Mouse (Mus musculus) embryonic facial prominence, embryonic 15.5 days (tissue): ENCODE measurements around the gene Gabarap. TPM values are rescaled to one million over a fixed set of nuclear protein-coding genes. Genes with fewer than 3 reads are reported as not detected.

Source experiments
- ATAC-seq: fragments of 200-750 bp; cut with Nextera tagmentation; 2 replicates; pipeline ENCODE4 v1.8.0; 2017; ENCODE audit warnings: low read depth, moderate TSS enrichment; ENCODE audit not compliant: insufficient number of reproducible peaks, low FRiP score, low TSS enrichment
- H3K27ac ChIP-seq: fragments of 300-500 bp; sonication (generic); replicated peaks from 2 replicates; pipeline ENCODE4 v1.5.1; 2015; ENCODE audit warnings: mild to moderate bottlenecking, inconsistent platforms
- H3K27me3 ChIP-seq: fragments of 300-500 bp; sonication (generic); 2 replicates; pipeline ENCODE4 v1.6.1; 2015; ENCODE audit warnings: inconsistent platforms
- H3K36me3 ChIP-seq: fragments of 300-500 bp; sonication (generic); 2 replicates; pipeline ENCODE4 v1.6.1; 2015; ENCODE audit warnings: mild to moderate bottlenecking, inconsistent platforms
- H3K4me1 ChIP-seq: fragments of 300-500 bp; sonication (generic); 2 replicates; pipeline ENCODE4 v1.6.1; 2015; ENCODE audit warnings: inconsistent platforms
- H3K4me2 ChIP-seq: fragments of 300-500 bp; sonication (generic); replicated peaks from 2 replicates; pipeline ENCODE4 v1.6.1; 2015; ENCODE audit warnings: mild to moderate bottlenecking, inconsistent platforms
- H3K4me3 ChIP-seq: fragments of 300-500 bp; sonication (generic); replicated peaks from 2 replicates; pipeline ENCODE4 v1.5.1; 2015; ENCODE audit warnings: mild to moderate bottlenecking, inconsistent platforms
- H3K9ac ChIP-seq: fragments of 300-500 bp; sonication (generic); 2 replicates; pipeline ENCODE4 v1.6.1; 2015; ENCODE audit warnings: inconsistent platforms
- H3K9me3 ChIP-seq: fragments of 300-500 bp; sonication (generic); replicated peaks from 2 replicates; pipeline ENCODE4 v1.6.1; 2016; ENCODE audit warnings: inconsistent platforms
- WGBS: fragments of 180-500 bp; shearing (Covaris S2); methylation state at CpG from one replicate; pipeline ENCODE4 v1.1.7; 2015; 5-methylcytosine and 5-hydroxymethylcytosine counted together
- polyA plus RNA-seq: library from polyadenylated mRNA; unstranded; fragments of >200 nt; fragmentation: Nextera tagmentation; extraction: Ambion mirVana; gene quantifications from 2 replicates; pipeline ENCODE4 v1.2.1, GENCODE M21; 2015

The Gabarap gene
- polyA plus RNA-seq, 1 experiment from 2014 or later: 559 TPM

GRCm38 (mm10) chr11:70001159-70001558 lies 10.2 kb downstream of the Gabarap start:
- peak overlapping the region; percentile 83 for H3K4me3 ChIP-seq
- H3K36me3 ChIP-seq: peaks cover 39% of the 10 kb centered on the region
- peak overlapping the region; percentile 90 for H3K9ac ChIP-seq
- 8% methylated on average over 8 of the region's 8 CpGs for WGBS
- H3K4me2 ChIP-seq: peak overlapping the region; percentile 69
- ATAC-seq: no peak
- H3K4me1 ChIP-seq: peaks cover 53% of the 10 kb centered on the region
- peak overlapping the region; percentile 98 for H3K27ac ChIP-seq
- no peaks in the 10 kb centered on the region for H3K27me3 ChIP-seq
- no peaks in the 10 kb centered on the region for H3K9me3 ChIP-seq

DNA sequence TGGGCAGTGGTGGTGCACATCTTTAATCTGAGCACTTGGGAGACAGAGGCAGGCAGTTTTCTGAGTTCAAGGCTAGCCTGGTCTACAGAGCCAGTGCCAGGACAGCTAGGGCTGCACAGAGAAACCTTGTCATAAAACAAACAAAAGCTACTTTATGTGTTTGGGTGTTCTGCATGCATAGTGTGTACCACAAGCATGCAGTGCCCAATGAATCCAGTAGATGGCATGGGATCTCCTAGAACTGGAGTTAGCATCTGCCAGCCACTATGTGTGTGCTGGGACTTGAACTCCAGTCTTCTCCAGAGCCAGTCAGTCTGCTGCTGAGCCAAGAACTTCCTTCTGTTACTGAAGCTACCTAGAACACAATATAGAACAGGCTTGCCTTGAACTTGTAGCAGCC lies 10.9 kb downstream of the Gabarap start:
- Histone ChIP-seq H3K27me3 (no peaks in the 10 kb centered on the region), H3K4me3 (peak overlapping the region; percentile 83), H3K4me2 (peak overlapping the region; percentile 69), H3K9me3 (no peaks in the 10 kb centered on the region), H3K27ac (no peak overlapping the region), H3K36me3 (peaks cover 46% of the 10 kb centered on the region), H3K9ac (no peak overlapping the region), H3K4me1 (peaks cover 53% of the 10 kb centered on the region)
- ATAC-seq: no peak

DNA sequence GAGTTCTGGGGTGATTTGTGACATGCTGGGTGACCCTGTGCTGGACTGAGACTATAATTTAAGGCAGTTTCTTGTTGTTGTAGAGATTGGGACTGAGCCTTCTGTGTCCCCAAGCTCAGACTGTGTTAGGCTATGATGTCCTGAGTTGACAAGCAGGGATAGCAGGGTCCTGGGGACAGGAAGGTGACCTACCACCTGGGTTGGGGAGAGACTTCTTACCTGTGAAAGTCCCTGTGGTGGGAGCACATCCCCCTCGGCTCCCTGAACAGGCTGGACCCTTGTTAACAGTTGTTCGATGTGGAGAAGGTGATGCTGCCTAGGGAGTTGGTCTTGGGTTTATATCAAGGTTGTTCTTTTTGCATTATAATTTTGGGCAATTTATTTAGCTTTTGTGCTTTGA lies 11.5 kb downstream of the Gabarap start:
- no peaks in the 10 kb centered on the region for H3K27me3 ChIP-seq
- no peak overlapping the region for H3K9ac ChIP-seq
- no peak overlapping the region for H3K27ac ChIP-seq
- H3K4me1 ChIP-seq: peaks cover 50% of the 10 kb centered on the region
- H3K36me3 ChIP-seq: peaks cover 52% of the 10 kb centered on the region
- 81% methylated on average over 2 of the region's 2 CpGs for WGBS
- peak overlapping the region; percentile 69 for H3K4me2 ChIP-seq
- no peak for ATAC-seq
- peak overlapping the region; percentile 83; the same call in 1 of the 2 replicates for H3K4me3 ChIP-seq
- no peaks in the 10 kb centered on the region for H3K9me3 ChIP-seq

GRCm38 (mm10) chr11:70005521-70005920 lies 14.6 kb downstream of the Gabarap start:
- Histone ChIP-seq H3K27me3 (no peaks in the 10 kb centered on the region), H3K36me3 (peaks cover 58% of the 10 kb centered on the region), H3K4me2 (no peak overlapping the region), H3K27ac (no peak overlapping the region), H3K4me1 (peaks cover 27% of the 10 kb centered on the region), H3K9ac (no peak overlapping the region), H3K9me3 (no peaks in the 10 kb centered on the region), H3K4me3 (no peak overlapping the region)
- WGBS: 42% methylated on average over 5 of the region's 5 CpGs
- ATAC-seq: no peak

DNA sequence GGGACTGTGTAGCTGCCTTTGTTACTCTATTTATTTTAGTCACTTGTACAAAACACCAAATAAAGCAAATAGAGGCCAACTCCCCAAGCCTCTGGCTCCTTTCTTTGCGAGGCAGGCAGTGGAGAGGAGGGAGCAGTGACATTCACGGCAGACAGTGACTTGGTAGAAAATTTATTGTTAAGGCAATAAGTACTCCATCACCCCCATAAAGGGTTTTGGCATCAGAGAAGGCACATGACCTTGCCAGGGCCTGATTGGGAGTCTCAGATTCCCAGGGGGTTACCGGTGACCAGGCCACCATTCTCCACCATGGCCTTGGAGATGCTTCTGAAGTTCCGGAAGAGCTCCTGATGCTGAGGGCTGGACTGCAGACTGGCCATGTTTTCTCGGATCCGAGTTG lies 19.1 kb downstream of the Gabarap start:
- Histone ChIP-seq H3K9ac (no peak overlapping the region), H3K4me1 (peaks cover 15% of the 10 kb centered on the region), H3K27me3 (no peaks in the 10 kb centered on the region), H3K4me3 (no peak overlapping the region), H3K9me3 (no peaks in the 10 kb centered on the region), H3K27ac (no peak overlapping the region), H3K4me2 (no peak overlapping the region), H3K36me3 (peaks cover 89% of the 10 kb centered on the region)
- no peak for ATAC-seq
- WGBS: 93% methylated on average over 6 of the region's 6 CpGs

DNA sequence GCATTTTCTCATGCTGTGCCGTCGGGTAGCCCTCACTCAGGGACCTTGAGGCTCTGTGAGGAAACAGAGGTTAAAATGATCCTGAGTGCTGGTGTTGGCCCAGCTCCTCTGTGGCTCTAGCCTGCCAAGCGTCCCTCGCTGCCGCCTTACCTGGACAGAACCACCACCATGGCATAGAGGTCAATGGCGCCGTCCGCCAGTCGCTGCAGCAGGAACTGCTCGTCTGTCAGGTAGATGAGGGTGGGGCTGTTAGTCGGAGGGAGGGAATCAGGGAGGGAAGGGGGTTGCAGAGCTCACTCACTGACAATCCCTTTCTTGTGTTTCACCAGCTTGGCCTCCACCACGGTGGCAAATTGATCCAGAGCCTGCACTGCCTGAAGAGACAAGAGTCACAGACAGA lies 19.6 kb downstream of the Gabarap start:
- ATAC-seq: no peak
- Histone ChIP-seq H3K9ac (no peak overlapping the region), H3K4me3 (no peak overlapping the region), H3K27me3 (no peaks in the 10 kb centered on the region), H3K4me2 (no peak overlapping the region), H3K4me1 (peaks cover 18% of the 10 kb centered on the region), H3K27ac (no peak overlapping the region), H3K9me3 (no peaks in the 10 kb centered on the region), H3K36me3 (peaks cover 85% of the 10 kb centered on the region)
- 84% methylated on average over 12 of the region's 12 CpGs for WGBS

- Histone ChIP-seq H3K27me3 (no peaks in the 10 kb centered on the region), H3K27ac (no peak overlapping the region), H3K9me3 (no peaks in the 10 kb centered on the region), H3K4me3 (no peak overlapping the region), H3K36me3 (peaks cover 81% of the 10 kb centered on the region), H3K4me1 (peaks cover 21% of the 10 kb centered on the region), H3K9ac (no peak overlapping the region), H3K4me2 (no peak overlapping the region)
- 90% methylated on average over 10 of the region's 10 CpGs for whole genome bisulfite sequencing
- ATAC-seq: no peak
Measured at GRCm38 (mm10) chr11:70010961-70011360, 20.0 kb downstream of the Gabarap start.

DNA sequence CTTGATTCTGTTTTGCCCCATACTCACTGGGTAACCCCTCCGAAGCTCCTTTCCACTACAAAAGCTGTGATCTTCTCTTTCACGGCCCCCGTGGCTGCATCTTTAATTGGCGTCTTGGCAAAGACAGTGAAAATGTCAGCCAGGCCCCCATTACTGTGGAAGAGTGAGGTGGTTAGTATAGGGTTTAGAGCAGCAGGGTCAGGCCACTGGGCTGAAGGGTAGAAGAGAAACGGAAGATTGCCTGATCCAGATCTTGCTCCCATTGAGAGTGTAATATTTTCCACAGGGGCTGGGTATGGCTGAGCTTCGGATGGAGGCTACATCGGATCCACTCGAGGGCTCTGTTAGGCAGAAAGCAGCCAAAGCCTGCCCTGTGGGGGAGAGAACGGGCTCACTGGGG lies 22.0 kb downstream of the Gabarap start:
- 82% methylated on average over 9 of the region's 9 CpGs for WGBS
- Histone ChIP-seq H3K36me3 (peaks cover 61% of the 10 kb centered on the region), H3K9ac (no peak overlapping the region), H3K4me1 (peaks cover 29% of the 10 kb centered on the region), H3K9me3 (no peaks in the 10 kb centered on the region), H3K27ac (no peak overlapping the region), H3K4me3 (no peak overlapping the region), H3K27me3 (no peaks in the 10 kb centered on the region), H3K4me2 (no peak overlapping the region)
- ATAC-seq: no peak

GRCm38 (mm10) chr11:70013408-70013807 lies 22.5 kb downstream of the Gabarap start:
- Histone ChIP-seq H3K9me3 (no peaks in the 10 kb centered on the region), H3K27me3 (no peaks in the 10 kb centered on the region), H3K9ac (no peak overlapping the region), H3K4me3 (no peak overlapping the region), H3K36me3 (peaks cover 56% of the 10 kb centered on the region), H3K27ac (no peak overlapping the region), H3K4me2 (no peak overlapping the region), H3K4me1 (peaks cover 32% of the 10 kb centered on the region)
- ATAC-seq: no peak
- WGBS: 86% methylated on average over 3 of the region's 3 CpGs

- WGBS: 61% methylated on average over 5 of the region's 5 CpGs
- Histone ChIP-seq H3K9ac (no peak overlapping the region), H3K36me3 (peaks cover 50% of the 10 kb centered on the region), H3K4me2 (peak overlapping the region; percentile 79; the same call in 1 of the 2 replicates), H3K4me3 (peak overlapping the region; percentile 65; the same call in 1 of the 2 replicates), H3K27me3 (no peaks in the 10 kb centered on the region), H3K4me1 (peaks cover 38% of the 10 kb centered on the region), H3K9me3 (no peaks in the 10 kb centered on the region), H3K27ac (no peak overlapping the region)
- no peak for ATAC-seq
Measured at GRCm38 (mm10) chr11:70014051-70014450, 23.1 kb downstream of the Gabarap start.

DNA sequence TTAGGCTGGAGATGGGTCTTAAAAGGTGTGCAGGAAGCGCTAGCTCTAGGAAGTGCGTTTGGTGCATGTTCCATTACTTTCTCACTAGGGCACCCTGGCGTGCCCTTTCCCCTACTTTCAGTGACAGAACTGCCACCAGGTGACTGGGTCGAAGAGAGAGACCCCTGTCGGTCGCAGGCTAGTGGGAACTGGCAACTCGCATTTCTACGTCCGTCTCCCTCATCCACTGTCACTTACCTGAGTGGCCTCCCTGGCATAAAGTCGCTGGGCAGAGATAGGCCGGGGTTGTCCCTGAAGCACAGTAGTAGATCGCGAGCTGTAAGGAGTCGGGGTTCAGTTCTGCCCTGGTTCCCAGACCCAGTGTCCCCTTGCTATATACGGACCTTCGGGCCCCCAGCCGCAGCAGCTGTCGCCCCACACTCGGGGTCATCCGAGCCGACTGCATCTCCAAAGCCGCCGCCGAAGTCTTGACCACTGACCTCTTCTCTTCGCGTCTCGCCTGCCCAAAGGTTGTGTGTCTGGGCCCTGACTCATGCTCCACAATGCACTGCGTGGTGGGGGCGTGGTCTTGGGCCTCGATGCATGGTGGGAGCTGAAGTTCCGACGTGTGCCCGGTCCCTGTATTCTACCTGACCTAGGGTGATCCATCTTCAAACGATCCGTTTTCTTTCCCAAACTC lies 24.1 kb downstream of the Gabarap start, which contains the start of gene Acadvl:
Gene Acadvl (minus strand): TSS at position 532 of the 679 bp plus-strand sequence.
- Histone ChIP-seq H3K4me1 (peaks cover 48% of the 10 kb centered on the region), H3K9me3 (no peaks in the 10 kb centered on the region), H3K4me3 (peak within 1 kb of the TSS; percentile 65), H3K9ac (peak within 1 kb of the TSS; percentile 80), H3K27me3 (no peaks in the 10 kb centered on the region), H3K4me2 (peak within 1 kb of the TSS; percentile 79), H3K27ac (peak within 1 kb of the TSS; percentile 72), H3K36me3 (peaks cover 40% of the 10 kb centered on the region)
- peak; percentile 73 for ATAC-seq
- under 1% methylated on average over 35 of the region's 35 CpGs for WGBS

DNA sequence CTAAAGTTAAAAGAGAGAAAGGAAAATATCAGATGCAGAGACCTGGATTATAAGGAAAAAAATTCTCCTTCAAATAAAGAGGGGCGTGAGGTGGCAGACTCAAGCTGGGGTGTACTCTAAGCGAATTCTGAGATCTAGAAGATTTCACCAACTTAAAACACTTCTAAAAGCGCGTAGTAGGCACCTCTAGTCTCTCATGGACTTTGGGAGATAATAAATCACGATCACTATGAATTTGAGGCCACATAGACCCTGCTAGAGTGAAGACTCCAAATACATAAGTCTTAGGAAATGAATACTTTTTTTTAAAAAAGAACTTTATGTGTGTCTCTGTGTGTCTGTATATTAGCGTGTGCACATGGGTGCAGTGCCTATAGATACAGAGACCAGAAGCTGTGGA lies 24.7 kb downstream of the Gabarap start:
- 63% methylated on average over 6 of the region's 6 CpGs for WGBS
- Histone ChIP-seq H3K4me1 (peaks cover 54% of the 10 kb centered on the region), H3K36me3 (peaks cover 34% of the 10 kb centered on the region), H3K4me3 (peak overlapping the region; percentile 65), H3K27ac (no peak overlapping the region), H3K9ac (no peak overlapping the region), H3K9me3 (no peaks in the 10 kb centered on the region), H3K4me2 (peak overlapping the region; percentile 79), H3K27me3 (no peaks in the 10 kb centered on the region)
- no peak for ATAC-seq
